Mouse (Mus musculus): ENCODE data around the gene Zfp385b. TPM values are rescaled to one million over a fixed set of nuclear protein-coding genes. Genes with fewer than 3 reads are reported as not detected.

The Zfp385b gene
- total and polyA plus RNA-seq, 3 experiments, result not detected

GRCm38 (mm10) chr2:77541681-77542080 is 277.8 kb downstream of the Zfp385b start:
- no peak overlapping the region for H3K4me3 ChIP-seq (replicated peaks in 1 of 3; ENCODE audit: low read depth in 2 of 3, low read length in 2 of 3, poor library complexity in 1 of 3)
- no peaks in the 10 kb centered on the region for H3K4me1 ChIP-seq (ENCODE audit: control insufficient read depth in 1 of 2, insufficient read depth in 2 of 2)
- no peaks in the 10 kb centered on the region for H3K36me3 ChIP-seq (replicated peaks in 1 of 2; ENCODE audit: control insufficient read depth in 1 of 2, insufficient read depth in 1 of 2, low read length in 1 of 2)
- no peak overlapping the region for H3K9ac ChIP-seq (ENCODE audit: insufficient read depth, low read depth)
- H3K27ac ChIP-seq (ENCODE audit: insufficient read depth, low read depth), result no peak overlapping the region
- H3K9me3 ChIP-seq (replicated peaks; ENCODE audit: low read length), result peaks cover 29% of the 10 kb centered on the region
- no peaks in the 10 kb centered on the region for H3K27me3 ChIP-seq (replicated peaks)
- DNase-seq (ENCODE audit: extremely low read depth), result no peak
- no peak for TF ChIP-seq E2F4 (IDR thresholded peaks at IDR 0.05; ENCODE audit: insufficient replicate concordance, low read depth, low read length)
- TF ChIP-seq MYC (IDR thresholded peaks at IDR 0.05; ENCODE audit: low read depth, low read length), result no peak
- TF ChIP-seq BHLHE40 (IDR thresholded peaks at IDR 0.05; ENCODE audit: low read depth, low read length), result no peak
- no peak for TF ChIP-seq TCF12 (IDR thresholded peaks at IDR 0.05; ENCODE audit: low read depth, low read length)
- TF ChIP-seq NELFE (IDR thresholded peaks at IDR 0.05; ENCODE audit: low read depth, low read length), result no peak
- no peak for TF ChIP-seq TBP (conservative IDR thresholded peaks at IDR 0.05; ENCODE audit: low read depth, low read length)
- TF ChIP-seq MEF2A (IDR thresholded peaks at IDR 0.05; ENCODE audit: borderline replicate concordance, low read depth, low read length), result no peak
- no peak for TF ChIP-seq EP300 (IDR thresholded peaks at IDR 0.05; ENCODE audit: low read length)
- TF ChIP-seq NRF1 (IDR thresholded peaks at IDR 0.05; ENCODE audit: low read depth, low read length), result no peak
- TF ChIP-seq SMC3 (IDR thresholded peaks at IDR 0.05; ENCODE audit: low read depth, low read length), result no peak
- TF ChIP-seq IRF4 (IDR thresholded peaks at IDR 0.05; ENCODE audit: low read depth, low read length), result no peak
- TF ChIP-seq SIN3A (IDR thresholded peaks at IDR 0.05; ENCODE audit: low read length), result no peak
- no peak for TF ChIP-seq CHD2 (IDR thresholded peaks at IDR 0.05; ENCODE audit: low read length)
- TF ChIP-seq USF1 (IDR thresholded peaks at IDR 0.05; ENCODE audit: low read depth, low read length), result no peak
- TF ChIP-seq MXI1 (IDR thresholded peaks at IDR 0.05; ENCODE audit: low read depth, low read length), result no peak
- TF ChIP-seq JUND (conservative IDR thresholded peaks at IDR 0.05; ENCODE audit: low read depth, low read length), result no peak
- TF ChIP-seq MAZ (IDR thresholded peaks at IDR 0.05; ENCODE audit: low read depth, low read length), result no peak
- no peak for TF ChIP-seq HCFC1 (IDR thresholded peaks at IDR 0.05; ENCODE audit: low read depth, low read length)
- TF ChIP-seq JUN (IDR thresholded peaks at IDR 0.05; ENCODE audit: insufficient read depth, low read depth, low read length), result no peak
- TF ChIP-seq ZMIZ1 (IDR thresholded peaks at IDR 0.05; ENCODE audit: low read depth, low read length), result no peak
- in situ Hi-C loops (cut with MboI; ENCODE audit: low pct_ligation_motif_present, low pct_unique_long_range_greater_than_20kb, low sequenced_read_pairs), result no loop called here
- no peak overlapping the region for H3K4me2 ChIP-seq (ENCODE audit: insufficient read depth, low read depth, poor library complexity, severe bottlenecking)
- dilution Hi-C loops (cut with MboI; ENCODE audit: extremely low pct_ligation_motif_present, extremely low pct_unique_long_range_greater_than_20kb, low sequenced_read_pairs), result no loop called here
- H3K79me2 ChIP-seq (replicated peaks; ENCODE audit: control insufficient read depth, extremely low read depth, insufficient read depth, poor library complexity, severe bottlenecking), result no peaks in the 10 kb centered on the region

- Histone ChIP-seq H3K79me2 (replicated peaks; ENCODE audit: control insufficient read depth, extremely low read depth, insufficient read depth, poor library complexity, severe bottlenecking) (no peaks in the 10 kb centered on the region), H3K27me3 (replicated peaks) (no peaks in the 10 kb centered on the region), H3K4me2 (ENCODE audit: insufficient read depth, low read depth, poor library complexity, severe bottlenecking) (no peak overlapping the region), H3K27ac (ENCODE audit: insufficient read depth, low read depth) (no peak overlapping the region), H3K9ac (ENCODE audit: insufficient read depth, low read depth) (no peak overlapping the region), H3K4me3 (replicated peaks in 1 of 3; ENCODE audit: low read depth in 2 of 3, low read length in 2 of 3, poor library complexity in 1 of 3) (no peak overlapping the region), H3K4me1 (ENCODE audit: control insufficient read depth in 1 of 2, insufficient read depth in 2 of 2) (no peaks in the 10 kb centered on the region), H3K9me3 (replicated peaks; ENCODE audit: low read length) (peaks cover 35% of the 10 kb centered on the region), H3K36me3 (replicated peaks in 1 of 2; ENCODE audit: control insufficient read depth in 1 of 2, insufficient read depth in 1 of 2, low read length in 1 of 2) (no peaks in the 10 kb centered on the region)
- TF ChIP-seq TCF12 (IDR thresholded peaks at IDR 0.05; ENCODE audit: low read depth, low read length), result no peak
- in situ Hi-C loops (cut with MboI; ENCODE audit: low pct_ligation_motif_present, low pct_unique_long_range_greater_than_20kb, low sequenced_read_pairs) (no loop called here), dilution Hi-C loops (cut with MboI; ENCODE audit: extremely low pct_ligation_motif_present, extremely low pct_unique_long_range_greater_than_20kb, low sequenced_read_pairs) (no loop called here)
- DNase-seq (ENCODE audit: extremely low read depth), result no peak
Observed at GRCm38 (mm10) chr2:77540860-77541259, 278.6 kb downstream of the Zfp385b start.

Measured in CH12.LX (cell line).